Mouse (Mus musculus): ENCODE results near the gene Gm9573. TPM values are rescaled to one million over a fixed set of nuclear protein-coding genes. Genes with fewer than 3 reads are reported as not detected.

Gm9573 gene
- polyA plus RNA-seq, 1 experiment from 2014 or later = not detected

DNA sequence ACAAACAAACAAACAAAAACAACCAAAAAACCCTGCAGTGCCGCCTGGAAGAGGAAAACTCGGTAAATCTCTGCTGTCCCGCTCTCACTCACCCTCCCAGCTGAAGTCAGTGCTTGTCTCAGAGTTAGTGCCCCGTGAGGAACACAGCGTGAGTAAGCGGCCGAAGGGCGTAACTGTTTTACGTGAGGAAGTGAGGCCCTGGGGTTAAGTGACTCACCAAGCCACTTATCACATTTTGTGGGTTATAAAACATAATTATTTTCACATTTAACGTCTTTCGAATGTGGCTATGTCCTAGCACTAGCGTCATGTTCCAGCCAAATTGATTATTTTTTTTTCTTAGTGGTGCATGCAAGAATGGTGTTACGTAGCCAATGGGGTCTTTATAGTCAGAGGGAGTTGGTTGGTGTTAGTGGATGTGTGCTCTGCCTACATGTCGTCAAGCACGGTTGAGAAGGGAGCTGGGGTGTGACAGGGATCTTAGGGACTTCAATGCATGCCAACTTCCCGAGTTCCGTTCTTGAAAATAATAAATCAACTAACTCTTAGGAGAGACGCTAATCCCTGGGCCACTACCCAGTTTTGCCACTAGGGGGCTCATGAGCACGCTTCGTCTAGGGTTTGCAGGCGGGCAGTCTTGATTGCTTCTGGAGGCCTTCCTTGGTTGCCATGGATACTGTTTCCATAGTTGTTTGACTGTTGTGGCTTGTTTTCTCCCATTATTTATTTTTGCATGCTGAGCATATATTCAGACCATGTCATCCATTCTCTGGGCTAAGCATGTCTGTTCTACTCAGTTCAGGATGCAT, 35.8 kb downstream of the Gm9573 start:
- WGBS = 49% methylated on average over 21 of the region's 21 CpGs
- Histone ChIP-seq H3K27me3 (ENCODE audit: control insufficient read depth, insufficient read depth, low read length) (no peaks in the 10 kb centered on the region), H3K36me3 (ENCODE audit: control insufficient read depth, insufficient read depth, low read length) (no peaks in the 10 kb centered on the region), H3K4me3 (ENCODE audit: low read depth, low read length) (no peak overlapping the region), H3K9me3 (ENCODE audit: control insufficient read depth, low read length) (no peaks in the 10 kb centered on the region), H3K27ac (ENCODE audit: low read depth, low read length) (no peak overlapping the region; the same call in 1 of the 2 replicates), H3K9ac (replicated peaks; ENCODE audit: low read depth, low read length) (no peak overlapping the region), H3K4me2 (ENCODE audit: low read depth, low read length) (no peak overlapping the region), H3K4me1 (ENCODE audit: control insufficient read depth, insufficient read depth, low read length) (no peaks in the 10 kb centered on the region)
- ATAC-seq (ENCODE audit: low read depth) = peak; percentile 82; the same call in 1 of the 2 replicates

DNA sequence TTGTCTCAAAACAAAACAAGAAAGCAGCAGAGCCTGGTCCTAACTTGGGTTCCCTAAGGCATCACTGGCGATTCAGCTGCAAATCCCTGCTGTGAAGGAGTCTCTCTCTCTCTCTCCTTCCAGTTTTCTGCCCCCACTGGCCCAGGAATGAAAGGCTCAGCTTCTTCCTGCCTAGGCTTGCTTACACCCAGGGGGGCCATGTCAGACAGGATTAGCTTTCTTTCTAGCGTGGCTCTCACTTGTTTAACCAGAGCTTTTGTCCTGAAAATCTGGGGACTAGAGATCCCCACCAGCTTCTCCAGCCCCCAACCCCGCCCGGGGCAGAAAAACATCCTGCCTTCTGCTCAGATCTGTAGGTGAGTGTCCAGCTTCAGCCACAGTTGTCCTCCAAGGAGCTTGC, 38.0 kb downstream of the Gm9573 start:
- Histone ChIP-seq H3K4me3 (ENCODE audit: low read depth, low read length) (no peak overlapping the region), H3K36me3 (ENCODE audit: control insufficient read depth, insufficient read depth, low read length) (no peaks in the 10 kb centered on the region), H3K27me3 (ENCODE audit: control insufficient read depth, insufficient read depth, low read length) (no peaks in the 10 kb centered on the region), H3K4me2 (ENCODE audit: low read depth, low read length) (no peak overlapping the region), H3K9me3 (ENCODE audit: control insufficient read depth, low read length) (no peaks in the 10 kb centered on the region), H3K27ac (ENCODE audit: low read depth, low read length) (no peak overlapping the region), H3K9ac (replicated peaks; ENCODE audit: low read depth, low read length) (no peak overlapping the region), H3K4me1 (ENCODE audit: control insufficient read depth, insufficient read depth, low read length) (no peaks in the 10 kb centered on the region)
- ATAC-seq (ENCODE audit: low read depth) = no peak
- WGBS = 38% methylated on average over 4 of the region's 4 CpGs

DNA sequence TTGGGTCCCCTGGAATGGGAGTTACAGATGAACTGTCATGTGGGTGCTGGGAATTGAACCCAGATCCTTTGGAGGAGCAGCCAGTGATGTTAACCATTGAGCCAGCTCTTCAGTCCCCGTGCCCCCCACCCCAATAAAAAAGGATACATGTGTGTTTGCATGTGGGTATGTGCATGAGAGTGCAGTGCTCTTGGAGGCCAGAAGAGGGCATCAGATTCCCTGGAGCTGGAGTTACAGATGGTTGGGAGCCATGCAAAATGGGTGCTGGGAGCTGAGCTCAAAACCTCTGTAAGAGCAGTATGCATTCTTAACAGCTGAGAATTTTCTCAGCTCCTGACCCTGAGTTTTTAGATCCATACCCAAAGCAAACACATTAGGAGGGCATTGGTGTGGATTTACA, 39.1 kb downstream of the Gm9573 start:
- Histone ChIP-seq H3K9me3 (ENCODE audit: control insufficient read depth, low read length) (no peaks in the 10 kb centered on the region), H3K4me3 (ENCODE audit: low read depth, low read length) (no peak overlapping the region), H3K4me2 (ENCODE audit: low read depth, low read length) (no peak overlapping the region), H3K27me3 (ENCODE audit: control insufficient read depth, insufficient read depth, low read length) (no peaks in the 10 kb centered on the region), H3K9ac (replicated peaks; ENCODE audit: low read depth, low read length) (no peak overlapping the region), H3K4me1 (ENCODE audit: control insufficient read depth, insufficient read depth, low read length) (no peaks in the 10 kb centered on the region), H3K27ac (ENCODE audit: low read depth, low read length) (no peak overlapping the region), H3K36me3 (ENCODE audit: control insufficient read depth, insufficient read depth, low read length) (no peaks in the 10 kb centered on the region)
- ATAC-seq (ENCODE audit: low read depth) = no peak
- 78% methylated on average over 1 of the region's 1 CpGs for WGBS

DNA sequence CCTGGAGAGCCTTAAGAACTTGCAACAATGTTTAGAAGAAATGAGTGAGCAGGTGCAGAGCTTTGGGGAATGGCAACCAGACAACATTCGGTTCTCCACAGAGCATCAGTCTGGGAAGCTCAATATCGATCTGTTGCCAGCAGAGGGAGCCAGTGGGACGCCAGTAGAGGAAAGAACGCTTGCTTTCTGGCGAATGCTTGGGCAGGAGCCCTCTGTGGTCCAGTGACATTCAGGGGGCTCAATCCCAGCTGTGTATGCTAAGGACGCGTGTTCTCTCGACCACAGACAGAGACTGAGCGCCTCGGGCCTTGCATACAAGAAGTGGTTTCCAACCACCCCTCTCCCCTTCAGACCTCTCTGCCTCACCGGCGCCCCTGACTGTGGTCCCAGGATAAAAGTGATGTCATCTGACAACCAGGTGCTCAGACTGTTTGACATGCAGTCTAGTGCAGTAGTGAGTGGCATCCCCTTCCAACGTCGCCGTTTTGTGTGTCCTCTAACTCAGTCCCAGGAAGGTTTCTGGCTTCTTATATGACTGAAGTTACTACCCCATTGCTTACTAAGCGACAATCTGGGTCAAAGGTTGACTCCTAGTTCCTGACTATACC, 42.0 kb downstream of the Gm9573 start:
- Histone ChIP-seq H3K4me3 (ENCODE audit: low read depth, low read length) (no peak overlapping the region), H3K27me3 (ENCODE audit: control insufficient read depth, insufficient read depth, low read length) (no peaks in the 10 kb centered on the region), H3K4me2 (ENCODE audit: low read depth, low read length) (peak overlapping the region; percentile 30; the same call in 1 of the 2 replicates), H3K27ac (ENCODE audit: low read depth, low read length) (no peak overlapping the region), H3K9me3 (ENCODE audit: control insufficient read depth, low read length) (no peaks in the 10 kb centered on the region), H3K36me3 (ENCODE audit: control insufficient read depth, insufficient read depth, low read length) (no peaks in the 10 kb centered on the region), H3K9ac (replicated peaks; ENCODE audit: low read depth, low read length) (no peak overlapping the region), H3K4me1 (ENCODE audit: control insufficient read depth, insufficient read depth, low read length) (no peaks in the 10 kb centered on the region)
- WGBS = 17% methylated on average over 16 of the region's 16 CpGs
- peak; percentile 73 for ATAC-seq (ENCODE audit: low read depth)

DNA sequence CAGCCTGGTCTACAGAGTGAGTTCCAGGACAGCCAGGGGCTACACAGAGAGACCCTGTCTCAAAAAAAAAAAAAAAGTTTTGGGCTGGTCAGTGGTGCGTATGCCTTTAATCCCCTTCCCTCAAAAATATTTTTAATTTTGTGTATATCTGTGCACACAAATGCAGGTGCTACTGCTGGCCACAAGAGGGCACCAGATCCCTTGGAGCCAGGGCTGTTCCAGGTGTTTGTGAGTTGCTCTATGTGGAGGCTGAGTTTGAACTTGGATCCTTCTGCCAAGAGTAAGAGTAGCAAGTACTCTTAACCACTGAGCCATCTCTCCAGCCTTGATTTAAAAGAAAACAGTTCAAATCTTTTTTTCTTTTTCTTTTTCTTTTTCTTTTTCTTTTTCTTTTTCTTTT, 43.5 kb downstream of the Gm9573 start:
- Histone ChIP-seq H3K4me1 (ENCODE audit: control insufficient read depth, insufficient read depth, low read length) (no peaks in the 10 kb centered on the region), H3K36me3 (ENCODE audit: control insufficient read depth, insufficient read depth, low read length) (no peaks in the 10 kb centered on the region), H3K4me3 (ENCODE audit: low read depth, low read length) (no peak overlapping the region), H3K9me3 (ENCODE audit: control insufficient read depth, low read length) (no peaks in the 10 kb centered on the region), H3K27ac (ENCODE audit: low read depth, low read length) (no peak overlapping the region), H3K4me2 (ENCODE audit: low read depth, low read length) (no peak overlapping the region), H3K27me3 (ENCODE audit: control insufficient read depth, insufficient read depth, low read length) (no peaks in the 10 kb centered on the region), H3K9ac (replicated peaks; ENCODE audit: low read depth, low read length) (no peak overlapping the region)
- ATAC-seq (ENCODE audit: low read depth) = no peak
- 100% methylated on average over 1 of the region's 1 CpGs for WGBS

DNA sequence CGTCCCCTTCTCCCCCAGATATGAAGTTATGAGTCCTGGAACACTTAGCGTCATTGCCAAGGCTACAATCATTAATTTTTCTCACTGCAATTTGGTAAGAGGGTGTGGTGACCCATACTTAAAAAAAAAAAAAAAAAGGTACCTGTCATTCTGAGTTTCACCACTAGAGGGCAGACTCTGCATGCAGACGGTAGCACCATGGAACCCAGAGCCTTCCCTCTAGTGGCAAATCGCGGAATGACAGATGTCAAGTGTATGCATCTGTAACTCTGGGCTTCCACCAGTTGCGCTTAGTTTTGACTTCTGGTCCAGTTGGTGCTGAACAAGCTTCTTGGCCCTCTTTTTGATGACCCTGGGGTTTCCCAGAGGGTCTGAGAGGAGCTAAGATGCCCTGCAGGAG, 48.2 kb downstream of the Gm9573 start:
- no peak for ATAC-seq (ENCODE audit: low read depth)
- Histone ChIP-seq H3K4me2 (ENCODE audit: low read depth, low read length) (no peak overlapping the region), H3K4me3 (ENCODE audit: low read depth, low read length) (no peak overlapping the region), H3K4me1 (ENCODE audit: control insufficient read depth, insufficient read depth, low read length) (no peaks in the 10 kb centered on the region), H3K9me3 (ENCODE audit: control insufficient read depth, low read length) (no peaks in the 10 kb centered on the region), H3K27me3 (ENCODE audit: control insufficient read depth, insufficient read depth, low read length) (no peaks in the 10 kb centered on the region), H3K36me3 (ENCODE audit: control insufficient read depth, insufficient read depth, low read length) (no peaks in the 10 kb centered on the region), H3K9ac (replicated peaks; ENCODE audit: low read depth, low read length) (no peak overlapping the region), H3K27ac (ENCODE audit: low read depth, low read length) (no peak overlapping the region)
- 15% methylated on average over 6 of the region's 6 CpGs for WGBS

DNA sequence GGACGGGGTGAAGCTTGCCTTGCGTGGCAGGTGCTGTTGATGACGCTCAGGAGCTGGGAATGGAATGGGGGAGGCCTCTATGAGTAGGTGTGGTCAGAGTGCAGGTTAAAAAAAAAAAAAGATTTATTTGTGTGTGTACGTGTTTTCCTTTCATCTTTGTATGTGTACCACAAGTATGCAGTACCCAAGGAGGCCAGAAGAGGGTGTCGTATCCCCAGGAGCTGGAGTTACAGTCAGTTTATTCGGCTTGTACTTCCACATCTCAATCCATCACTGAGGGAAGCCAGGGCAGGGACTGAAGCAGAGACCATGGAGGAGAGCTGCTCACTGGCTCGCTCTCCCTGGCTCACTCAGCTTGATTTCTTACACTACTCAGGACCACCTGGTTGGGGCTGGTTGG, 55.0 kb downstream of the Gm9573 start:
- Histone ChIP-seq H3K4me3 (ENCODE audit: low read depth, low read length) (no peak overlapping the region), H3K27ac (ENCODE audit: low read depth, low read length) (no peak overlapping the region)
- 93% methylated on average over 7 of the region's 7 CpGs for WGBS

DNA sequence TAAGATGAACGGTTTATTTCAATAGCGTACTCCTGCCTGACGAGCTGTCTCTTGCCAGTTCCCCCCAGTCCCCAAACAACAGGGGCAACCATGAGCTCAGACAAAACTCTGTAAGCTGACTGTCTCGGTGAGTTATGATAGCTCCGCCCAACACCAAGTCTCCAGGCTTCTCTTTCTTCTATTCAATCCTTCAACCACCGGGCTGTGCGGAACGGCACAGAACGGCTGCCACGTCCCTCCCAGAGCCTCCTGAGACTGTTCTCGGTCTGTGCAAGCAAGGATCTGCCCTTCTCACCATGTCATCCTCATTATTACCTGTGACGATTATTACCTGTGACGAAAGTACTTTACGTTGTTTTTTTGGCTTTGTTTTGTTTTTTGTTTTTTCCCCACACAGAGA, 55.6 kb downstream of the Gm9573 start:
- Histone ChIP-seq H3K4me2 (ENCODE audit: low read depth, low read length) (no peak overlapping the region), H3K27me3 (ENCODE audit: control insufficient read depth, insufficient read depth, low read length) (no peaks in the 10 kb centered on the region), H3K4me1 (ENCODE audit: control insufficient read depth, insufficient read depth, low read length) (peaks cover 5% of the 10 kb centered on the region; the same call in 1 of the 2 replicates), H3K36me3 (ENCODE audit: control insufficient read depth, insufficient read depth, low read length) (no peaks in the 10 kb centered on the region), H3K9me3 (ENCODE audit: control insufficient read depth, low read length) (no peaks in the 10 kb centered on the region), H3K9ac (replicated peaks; ENCODE audit: low read depth, low read length) (no peak overlapping the region), H3K27ac (ENCODE audit: low read depth, low read length) (no peak overlapping the region), H3K4me3 (ENCODE audit: low read depth, low read length) (no peak overlapping the region)
- ATAC-seq (ENCODE audit: low read depth) = peak; percentile 51; the same call in 1 of the 2 replicates
- 27% methylated on average over 14 of the region's 14 CpGs for WGBS

More for the DNA sequence above, 55.0 kb downstream of the Gm9573 start:
- no peaks in the 10 kb centered on the region for H3K27me3 ChIP-seq (ENCODE audit: control insufficient read depth, insufficient read depth, low read length)
- no peaks in the 10 kb centered on the region for H3K36me3 ChIP-seq (ENCODE audit: control insufficient read depth, insufficient read depth, low read length)
- no peak overlapping the region for H3K9ac ChIP-seq (replicated peaks; ENCODE audit: low read depth, low read length)
- no peak for ATAC-seq (ENCODE audit: low read depth)
- H3K4me1 ChIP-seq (ENCODE audit: control insufficient read depth, insufficient read depth, low read length) = peaks cover 5% of the 10 kb centered on the region; the same call in 1 of the 2 replicates
- H3K9me3 ChIP-seq (ENCODE audit: control insufficient read depth, low read length) = no peaks in the 10 kb centered on the region
- H3K4me2 ChIP-seq (ENCODE audit: low read depth, low read length) = no peak overlapping the region

All from neural tube, embryonic 14.5 days (tissue).